Comparison of ENCODE assay signal across 10 mouse cellular contexts in the genomic region with DNA sequence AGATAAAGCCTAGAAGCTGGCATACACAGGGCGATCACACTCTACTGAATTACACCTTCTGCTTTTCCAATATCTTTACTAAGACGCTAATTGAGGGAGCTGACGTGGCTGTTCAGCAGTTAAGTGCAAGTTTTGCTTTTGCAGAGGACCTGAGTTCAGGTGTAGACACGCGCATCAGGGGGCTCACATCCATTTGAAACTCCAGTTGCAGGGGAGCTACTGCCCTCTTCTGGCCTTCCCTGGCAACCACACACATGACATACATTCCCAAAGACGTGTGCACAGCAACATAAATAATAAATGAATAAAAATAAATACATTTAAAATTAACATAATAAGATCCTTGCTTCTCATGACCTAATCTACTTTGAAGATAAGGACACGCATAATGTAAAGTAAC. TPM values are rescaled to one million over a fixed set of nuclear protein-coding genes. Genes with fewer than 3 reads are reported as not detected.
DNase-seq lines count a peak whose midpoint lies in the region; TF ChIP-seq lines count a peak whose summit lies in the region.
"Had no signal": no experiment of that assay in that cellular context is flagged by ENCODE, and none has a peak within 500 bp of the region (broad histone marks: within the 10 kb centered on the region; RNA-seq: fewer than 3 reads in every experiment).

No protein-coding gene starts in this region.

- TF ChIP-seq RAD21 in CH12.LX (IDR thresholded peaks at IDR 0.05; ENCODE audit: low read depth, low read length): peak; percentile 29

- peaks cover 0 to 18% of the 10 kb centered on the region in 2 experiments; a peak in 2 of 4 replicates for H3K4me1 ChIP-seq in CH12.LX (ENCODE audit: control insufficient read depth in 1 of 2, insufficient read depth in 2 of 2)

- no peak overlapping the region for H3K9ac ChIP-seq in CH12.LX (ENCODE audit: insufficient read depth, low read depth)
- H3K9ac ChIP-seq: liver, embryonic 13.5 days had no signal

- in situ Hi-C loops in CH12.LX (cut with MboI; ENCODE audit: low pct_ligation_motif_present, low pct_unique_long_range_greater_than_20kb, low sequenced_read_pairs): no loop called here

- no peaks in the 10 kb centered on the region for H3K79me2 ChIP-seq in CH12.LX (replicated peaks; ENCODE audit: control insufficient read depth, extremely low read depth, insufficient read depth, poor library complexity, severe bottlenecking)

- no peak overlapping the region for H3K27ac ChIP-seq in layer of hippocampus, adult 2 months
- H3K27ac ChIP-seq in CH12.LX (ENCODE audit: insufficient read depth, low read depth): no peak overlapping the region
- H3K27ac ChIP-seq: liver, embryonic 13.5 days had no signal

- TF ChIP-seq CTCF in layer of hippocampus, adult 2 months (conservative IDR thresholded peaks at IDR 0.05): peak; percentile 70
- peak; percentile 31 to 51; a peak in 3 of 4 replicates for TF ChIP-seq CTCF in CH12.LX (conservative IDR thresholded peaks at IDR 0.05 in 1 of 2, IDR thresholded peaks at IDR 0.05 in 1 of 2; ENCODE audit: low read depth in 2 of 2, low read length in 2 of 2)

- no peaks in the 10 kb centered on the region for H3K27me3 ChIP-seq in CH12.LX (replicated peaks)
- H3K27me3 ChIP-seq: liver, embryonic 13.5 days had no signal

- H3K4me2 ChIP-seq in CH12.LX (ENCODE audit: insufficient read depth, low read depth, poor library complexity, severe bottlenecking): no peak overlapping the region
- H3K4me2 ChIP-seq: liver, embryonic 13.5 days had no signal

- H3K4me3 ChIP-seq in layer of hippocampus, adult 2 months: no peak overlapping the region
- no peak overlapping the region for H3K4me3 ChIP-seq in CH12.LX (replicated peaks in 1 of 3; ENCODE audit: low read depth in 2 of 3, low read length in 2 of 3, poor library complexity in 1 of 3)
- H3K4me3 ChIP-seq: liver, embryonic 13.5 days had no signal

- no peak for TF ChIP-seq EP300 in CH12.LX (IDR thresholded peaks at IDR 0.05; ENCODE audit: low read length)

- no peaks in the 10 kb centered on the region for H3K9me3 ChIP-seq in CH12.LX (replicated peaks; ENCODE audit: low read length)
- H3K9me3 ChIP-seq: liver, embryonic 13.5 days had no signal

- DNase-seq in layer of hippocampus, adult 2 months (ENCODE audit: low spot score in 2 of 2): no peak
- no peak for DNase-seq in layer of hippocampus, postnatal 36 days
- DNase-seq in CH12.LX (ENCODE audit: extremely low read depth): no peak
- DNase-seq in NIH3T3 (ENCODE audit: low read depth): peak; percentile 15
- DNase-seq in lung, postnatal 36 days: peak; percentile 15
- no peak for DNase-seq in gastrocnemius, postnatal 25 days
- DNase-seq in frontal cortex, adult 2 months (ENCODE audit: extremely low spot score in 1 of 2, low spot score in 1 of 2): no peak
- DNase-seq: heart, postnatal 10 days; liver, embryonic 13.5 days; right cerebral cortex, postnatal 25 days had no signal

- dilution Hi-C loops in CH12.LX (cut with MboI; ENCODE audit: extremely low pct_ligation_motif_present, extremely low pct_unique_long_range_greater_than_20kb, low sequenced_read_pairs): no loop called here

- TF ChIP-seq POLR2A in CH12.LX (IDR thresholded peaks at IDR 0.05; ENCODE audit: low read depth, low read length): no peak

- peaks cover 3 to 34% of the 10 kb centered on the region in 2 experiments for H3K36me3 ChIP-seq in CH12.LX (replicated peaks in 1 of 2; ENCODE audit: control insufficient read depth in 1 of 2, insufficient read depth in 1 of 2, low read length in 1 of 2)
- H3K36me3 ChIP-seq: liver, embryonic 13.5 days had no signal

TF ChIP-seq in CH12.LX, 34 proteins besides CTCF, POLR2A, EP300 and RAD21:
- TF ChIP-seq JUN (IDR thresholded peaks at IDR 0.05; ENCODE audit: insufficient read depth, low read depth, low read length) (no peak), SMC3 (IDR thresholded peaks at IDR 0.05; ENCODE audit: low read depth, low read length) (peak; percentile 16), MAZ (IDR thresholded peaks at IDR 0.05; ENCODE audit: low read depth, low read length) (no peak), ZKSCAN1 (IDR thresholded peaks at IDR 0.05; ENCODE audit: borderline replicate concordance, low read depth, low read length) (no peak), KAT2A (IDR thresholded peaks at IDR 0.05; ENCODE audit: insufficient replicate concordance, low read length) (no peak), ZNF384 (IDR thresholded peaks at IDR 0.05; ENCODE audit: low read depth, low read length) (no peak)

RNA-seq across cellular contexts. Expression of a gene that starts 2.5 kb away (rescaled TPM):
- 10 to 100 TPM; 29.9 to 31.6 TPM for total RNA-seq in layer of hippocampus, adult 2 months (2021)
- total RNA-seq in layer of hippocampus, postnatal 36 days (2021): 10 to 100 TPM; 30.0 to 31.4 TPM
- total RNA-seq in CH12.LX (2012; rRNA removed) (9.0 and 14.4 TPM in 2 replicates), CH12.LX (2014; rRNA removed) (21.6 and 30.2 TPM in 2 replicates)
- polyA plus RNA-seq in CH12.LX (2012; ENCODE audit: insufficient read length, low read depth): 27.8 and 32.7 TPM in 2 replicates
- total RNA-seq in gastrocnemius, postnatal 25 days (2021): 10 to 100 TPM; 18.9 to 21.1 TPM
- 40.2 and 44.4 TPM in 2 replicates for polyA plus RNA-seq in frontal cortex, adult 2 months (2012; rRNA removed)

Comparison
In these comparisons a context has a peak if more than half of its experiments do, and no peak if none do; other contexts are left out.
1. DNase-seq: peak in NIH3T3 (single experiment) and lung, postnatal 36 days (single experiment); none in layer of hippocampus, adult 2 months (0 of 2), layer of hippocampus, postnatal 36 days (0 of 2), CH12.LX (single experiment), gastrocnemius, postnatal 25 days (single experiment) and frontal cortex, adult 2 months (0 of 2).